Mouse (Mus musculus): ENCODE data around the gene Gstp3.

DNA sequence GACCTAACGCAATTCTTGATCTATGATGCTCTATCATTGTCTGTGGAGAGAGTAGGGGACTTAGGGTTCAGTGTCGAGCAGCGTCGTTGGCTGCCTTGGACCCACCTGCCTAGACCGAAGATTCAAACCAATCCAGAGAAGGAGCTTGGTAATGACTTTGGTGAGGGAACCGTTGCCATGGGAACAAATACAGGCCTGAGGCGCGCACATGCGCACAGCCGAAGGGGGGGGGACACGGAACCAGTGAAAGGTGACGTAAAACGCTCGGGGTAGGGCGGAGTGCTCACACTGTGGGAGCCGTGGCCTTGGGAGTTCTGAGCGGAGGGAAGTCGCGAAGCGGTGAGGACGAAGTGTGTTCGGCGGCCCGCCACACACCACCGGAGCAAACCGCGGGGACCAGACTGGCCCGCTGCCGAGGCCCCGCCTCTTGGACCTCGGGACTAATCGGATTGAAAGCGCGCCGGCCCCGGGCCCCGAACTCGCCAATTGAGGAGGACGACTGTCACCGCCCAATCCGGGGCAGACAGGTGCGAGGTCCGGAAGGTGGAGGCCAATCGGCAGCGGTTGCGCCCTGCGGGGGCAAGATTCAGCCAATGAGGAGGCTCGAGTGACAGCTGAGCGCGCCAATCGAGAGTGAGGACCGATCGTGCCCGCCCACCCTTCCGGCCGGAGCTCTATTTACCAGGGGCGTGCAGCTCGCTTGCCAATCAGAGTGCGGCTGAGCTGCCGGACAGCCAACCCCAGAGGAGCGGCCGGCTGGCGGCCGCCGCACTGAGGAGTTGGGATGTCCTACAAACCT is 37.5 kb upstream of the Gstp3 start, which contains the start of gene Cdk2ap2:
- TF ChIP-seq POLR2A (IDR thresholded peaks at IDR 0.05; ENCODE audit: insufficient read depth, low read depth, low read length) (peak; percentile 90), CTCF (IDR thresholded peaks at IDR 0.05) (no peak)

All from heart, adult 2 months (tissue).